Mouse (Mus musculus): ENCODE data around the gene Mdk. TPM values are rescaled to one million over a fixed set of nuclear protein-coding genes. Genes with fewer than 3 reads are reported as not detected.

The Mdk gene
- total RNA-seq (2021) = 10 to 100 TPM; 12.1 to 20.7 TPM
- long read RNA-seq, experiment 1, partial matches to known transcripts = 1 of 4 reads
- long read RNA-seq, experiment 1, other reads (novel, unspliced or antisense) = 0 of 4 reads
- long read RNA-seq, experiment 2, transcript Mdk-202 (5 exons, 773 nt) = major isoform, 10 of 10 reads
- long read RNA-seq, experiment 2, partial matches to known transcripts = 0 of 10 reads
- long read RNA-seq, experiment 2, other reads (novel, unspliced or antisense) = 0 of 10 reads

DNA sequence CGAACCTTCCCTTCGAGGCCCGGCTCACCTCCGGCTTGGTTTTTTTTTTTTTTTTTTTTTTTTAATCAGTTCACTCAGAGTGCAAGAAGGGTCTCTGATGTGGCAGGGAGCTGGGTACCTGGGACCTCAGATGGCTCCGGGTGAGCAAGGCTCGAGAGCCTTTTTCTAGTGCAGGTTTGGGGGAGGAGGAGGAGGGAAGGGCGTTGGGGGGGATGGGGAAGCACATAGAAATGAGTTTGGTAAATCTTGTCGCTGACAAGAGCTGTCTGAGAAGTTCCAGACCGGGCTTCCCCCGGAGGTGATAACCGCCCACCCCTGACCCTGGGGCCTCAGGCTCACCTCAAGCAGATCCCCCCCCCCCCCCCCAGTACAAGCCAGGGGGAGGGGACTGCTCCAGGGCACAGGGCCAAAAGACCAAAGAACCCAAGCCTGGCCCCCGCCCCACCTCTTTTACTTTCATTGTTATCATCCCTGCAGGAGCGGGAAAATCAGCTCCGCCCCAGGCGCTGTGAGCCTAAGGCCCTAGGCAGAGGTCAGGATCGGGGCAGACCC is at the start of gene Mdk:
TSS of gene Mdk (minus strand) at position 138 of the 552 bp plus-strand sequence.
- intact Hi-C loops (cut with DNase I; ENCODE audit: low total_unique reads) = no loop called here
- peak; percentile 12 for DNase-seq

DNA sequence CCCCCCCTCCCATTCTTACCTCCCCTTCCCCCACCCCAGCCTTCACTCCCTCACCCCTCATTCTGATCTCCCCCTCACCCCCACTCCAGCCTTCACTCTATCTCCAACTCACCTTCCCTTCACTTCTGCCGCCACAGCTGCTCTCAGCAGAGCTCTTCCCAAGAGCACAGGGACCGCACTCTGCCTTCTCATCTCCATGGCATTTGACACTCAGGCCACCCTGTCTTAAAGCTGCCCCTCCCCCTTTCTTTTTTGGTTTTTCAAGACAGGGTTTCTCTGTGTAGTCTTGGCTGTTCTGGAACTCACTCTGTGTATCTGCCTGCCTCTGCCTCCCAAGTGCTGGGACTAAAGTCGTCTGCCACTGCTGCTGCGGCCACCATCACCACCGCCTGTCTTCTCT is 48.7 kb upstream of the Mdk start:
- DNase-seq = no peak
- intact Hi-C loops (cut with DNase I; ENCODE audit: low total_unique reads) = no loop called here

DNA sequence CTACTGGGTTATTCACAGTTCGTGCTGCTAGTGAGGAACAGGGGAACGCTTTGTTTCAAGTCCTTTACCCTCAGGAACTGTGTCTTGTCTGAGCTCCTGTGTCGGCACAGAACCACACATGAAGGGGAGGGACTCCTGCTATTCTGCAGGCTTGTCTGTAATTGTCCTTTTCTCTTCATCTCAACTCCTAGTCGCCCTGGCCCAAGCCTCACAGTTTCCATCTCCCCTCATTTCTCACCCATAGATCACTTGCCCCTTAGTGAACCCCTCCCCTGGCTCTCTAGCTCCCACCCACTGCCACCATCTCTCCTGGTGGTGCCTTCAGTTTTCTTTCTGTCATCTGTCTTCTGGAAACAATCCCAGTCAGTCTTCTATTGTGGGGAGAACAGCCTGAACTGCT is 48.1 kb upstream of the Mdk start:
- intact Hi-C loops (cut with DNase I; ENCODE audit: low total_unique reads) = no loop called here

DNA sequence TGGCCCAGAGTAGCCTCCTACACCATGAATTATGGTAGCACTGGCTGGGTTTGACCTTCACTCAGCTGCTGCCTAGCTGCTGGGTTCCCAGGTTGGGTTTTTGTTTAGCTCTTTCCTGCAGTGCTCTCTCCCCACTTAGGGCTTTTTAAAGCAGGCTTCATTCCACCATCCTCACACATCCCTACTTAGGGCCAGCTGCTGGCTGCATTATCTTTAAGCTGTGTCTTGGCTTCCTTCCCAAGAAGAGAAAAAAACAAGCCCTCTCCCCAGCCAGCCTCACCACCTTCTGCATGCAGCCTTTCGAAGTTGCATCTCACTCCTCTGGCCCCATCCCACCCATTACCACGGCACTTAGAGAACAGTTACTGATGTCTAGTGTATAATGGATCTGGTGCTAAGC is 46.5 kb upstream of the Mdk start:
- intact Hi-C loops (cut with DNase I; ENCODE audit: low total_unique reads) = no loop called here
- no peak for DNase-seq

More for the DNA sequence above, 48.1 kb upstream of the Mdk start:
- DNase-seq = no peak

DNA sequence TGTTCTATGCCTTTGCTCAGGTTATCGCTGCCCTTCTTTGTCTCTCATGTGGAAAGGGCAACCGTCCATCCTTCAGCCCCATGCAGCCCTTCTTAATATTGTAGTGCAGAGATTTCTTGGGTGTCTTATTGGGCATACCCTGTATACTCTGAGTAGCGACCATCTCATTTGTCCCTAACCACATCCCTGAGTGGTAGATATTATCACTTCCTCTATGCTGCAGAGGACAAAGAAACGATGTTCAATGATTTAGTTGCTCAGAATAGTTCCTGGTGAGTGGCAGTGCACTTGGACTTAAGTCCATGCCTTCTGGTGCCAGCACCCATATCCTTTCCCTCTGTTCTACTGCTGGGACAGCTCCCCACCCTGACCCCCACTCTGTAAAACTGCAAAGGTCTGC is 45.9 kb upstream of the Mdk start:
- intact Hi-C loops (cut with DNase I; ENCODE audit: low total_unique reads) = no loop called here
- no peak for DNase-seq

DNA sequence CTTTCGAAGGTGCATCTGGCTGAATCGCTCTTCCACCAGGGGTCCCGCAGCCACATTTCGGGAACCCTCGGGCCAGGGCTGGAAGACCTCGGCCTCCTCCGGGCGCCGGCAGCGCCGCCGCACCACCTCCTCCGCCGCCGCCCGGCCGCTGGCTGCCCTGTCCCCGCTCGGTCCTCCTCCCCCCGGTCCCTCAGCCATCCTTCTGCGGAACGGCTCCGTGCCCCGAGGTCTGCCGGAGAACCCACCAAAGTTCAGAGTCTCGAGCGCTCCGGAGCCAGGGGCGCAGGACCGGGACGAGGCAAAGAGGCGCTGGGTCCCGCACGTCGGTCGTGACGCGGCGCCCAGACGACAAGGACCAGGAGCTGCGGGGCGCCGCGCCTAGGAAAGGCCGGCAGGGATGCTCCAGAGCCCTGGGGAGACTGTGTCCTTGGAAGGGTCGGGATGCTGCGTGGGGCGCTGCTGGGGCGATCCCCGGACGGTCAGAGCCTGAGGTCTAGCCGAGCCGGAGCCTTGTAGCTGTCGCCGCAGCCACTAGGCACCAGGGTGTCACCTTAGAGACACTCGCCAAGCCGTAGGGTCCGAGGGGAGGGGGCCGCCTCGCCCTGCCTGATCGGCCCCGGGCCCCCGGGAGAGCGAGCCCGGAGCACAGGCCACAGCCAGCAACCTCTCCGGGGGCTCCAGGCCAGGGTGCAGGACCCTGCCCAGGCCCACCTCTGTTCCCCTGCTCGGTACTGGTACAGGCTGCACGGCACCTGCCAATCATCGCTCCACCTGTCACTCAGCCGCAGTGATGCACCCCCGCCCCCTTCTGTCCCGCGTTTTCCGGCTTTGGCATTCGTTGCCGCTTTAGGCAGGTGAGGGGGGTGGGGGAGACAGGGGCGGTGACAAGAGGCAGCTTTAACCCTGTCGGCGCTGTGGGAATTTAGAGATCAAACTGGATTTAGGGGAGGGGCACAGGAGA is 43.8 kb upstream of the Mdk start, which contains the start of gene Dgkz:
TSS of gene Dgkz (minus strand) at position 284 of the 961 bp plus-strand sequence.
- intact Hi-C loops (cut with DNase I; ENCODE audit: low total_unique reads) = no loop called here
- DNase-seq = no peak

DNA sequence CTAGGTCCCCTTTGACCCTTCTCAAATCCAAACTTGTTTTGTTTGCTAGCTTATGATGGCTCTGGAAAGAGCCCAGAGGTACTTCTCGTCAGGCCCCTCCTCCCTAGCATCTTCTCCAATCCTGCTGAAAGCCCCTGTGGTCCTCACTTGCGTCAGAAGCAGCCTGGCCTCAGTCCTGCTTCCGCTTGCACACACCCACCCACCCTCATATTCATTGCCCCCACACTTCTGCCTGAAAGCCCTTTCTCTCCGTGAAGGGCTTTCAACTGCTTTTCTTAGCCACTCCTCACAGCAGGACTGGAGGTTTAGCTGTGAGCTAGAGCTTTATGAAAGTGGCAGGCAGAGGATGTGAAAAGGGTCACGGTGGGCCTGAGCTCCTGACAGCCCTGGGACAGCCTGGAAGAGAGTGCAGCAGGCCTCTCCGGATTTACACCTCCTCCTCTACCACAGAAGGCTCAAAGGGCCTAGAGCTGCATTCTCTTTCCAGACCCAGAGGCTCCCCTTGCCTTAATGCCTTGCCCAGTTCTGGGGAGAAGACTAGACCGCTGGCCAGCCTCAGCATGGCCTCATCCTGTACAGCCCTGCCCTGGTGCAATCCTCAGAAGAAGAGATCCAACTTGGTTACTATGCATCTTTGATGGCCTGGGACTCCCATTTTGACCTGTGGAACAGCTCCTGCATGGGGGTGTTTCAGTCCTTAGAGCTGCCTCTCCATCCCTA is 41.5 kb upstream of the Mdk start:
- intact Hi-C loops (cut with DNase I; ENCODE audit: low total_unique reads) = no loop called here
- DNase-seq = no peak

DNA sequence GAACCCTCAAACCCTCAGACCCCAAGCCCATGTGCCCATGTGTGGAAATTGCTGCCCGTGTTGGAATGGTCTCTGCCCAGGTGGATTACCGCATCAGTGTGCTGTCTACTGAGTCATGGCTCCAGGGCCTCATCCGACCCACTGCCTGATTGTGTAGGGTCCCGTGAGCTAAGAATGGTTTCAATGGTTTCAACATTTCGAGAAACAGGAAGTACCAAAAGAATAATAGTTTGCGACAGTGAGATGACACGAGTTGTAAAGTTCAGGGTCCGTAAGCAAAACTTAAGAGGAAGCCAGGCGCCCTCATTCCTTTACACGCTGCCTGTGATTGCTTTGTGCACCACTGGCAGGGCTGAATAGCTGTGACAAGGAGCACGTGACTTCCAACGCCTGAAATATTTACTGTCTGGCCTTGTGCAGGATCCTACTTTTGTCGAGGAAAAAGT is 40.0 kb upstream of the Mdk start:
- no peak for DNase-seq
- intact Hi-C loops (cut with DNase I; ENCODE audit: low total_unique reads) = no loop called here

DNA sequence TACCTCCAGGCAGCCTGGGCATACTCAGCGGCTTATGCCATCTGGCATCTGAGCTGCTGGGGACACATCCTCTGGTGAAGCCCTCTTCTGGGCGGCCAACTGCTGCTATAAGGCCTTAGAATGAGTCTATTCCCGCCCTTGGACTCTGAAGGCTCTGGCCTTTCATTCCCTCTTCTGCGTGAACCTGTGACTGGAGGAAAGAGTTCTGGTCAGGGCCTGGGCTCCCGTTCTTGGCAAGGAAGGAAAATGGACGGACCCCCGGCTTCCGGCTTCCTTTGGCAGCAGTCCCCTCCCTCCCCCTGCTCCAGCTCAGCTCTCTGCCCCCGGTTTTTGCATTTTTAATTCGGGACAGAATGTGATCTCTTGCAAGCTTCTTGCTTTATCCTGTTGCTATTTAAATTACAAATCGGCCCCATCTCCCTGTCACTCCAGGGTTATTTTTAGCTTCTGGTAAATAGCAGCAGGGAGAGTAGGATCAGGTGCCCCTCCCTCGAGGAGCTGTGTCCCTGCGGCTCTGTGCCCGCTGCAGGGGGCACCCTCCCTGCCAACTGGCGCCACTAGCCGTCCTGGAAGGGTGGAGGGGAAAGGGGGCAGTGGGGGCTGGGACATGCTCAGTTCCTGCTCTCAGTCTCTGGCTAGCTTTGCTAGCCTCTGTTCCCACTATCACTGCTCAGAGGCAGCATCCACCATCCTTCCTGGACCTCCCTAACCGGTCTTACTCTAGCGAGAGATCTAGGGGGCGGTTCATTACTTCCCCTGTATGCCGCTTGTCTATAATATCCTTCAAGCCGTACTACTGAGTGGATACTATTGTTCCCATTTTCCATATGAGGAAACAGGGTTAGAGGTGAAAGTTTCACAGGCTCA is 39.4 kb upstream of the Mdk start:
- intact Hi-C loops (cut with DNase I; ENCODE audit: low total_unique reads) = no loop called here
- peak; percentile 68 for DNase-seq

DNA sequence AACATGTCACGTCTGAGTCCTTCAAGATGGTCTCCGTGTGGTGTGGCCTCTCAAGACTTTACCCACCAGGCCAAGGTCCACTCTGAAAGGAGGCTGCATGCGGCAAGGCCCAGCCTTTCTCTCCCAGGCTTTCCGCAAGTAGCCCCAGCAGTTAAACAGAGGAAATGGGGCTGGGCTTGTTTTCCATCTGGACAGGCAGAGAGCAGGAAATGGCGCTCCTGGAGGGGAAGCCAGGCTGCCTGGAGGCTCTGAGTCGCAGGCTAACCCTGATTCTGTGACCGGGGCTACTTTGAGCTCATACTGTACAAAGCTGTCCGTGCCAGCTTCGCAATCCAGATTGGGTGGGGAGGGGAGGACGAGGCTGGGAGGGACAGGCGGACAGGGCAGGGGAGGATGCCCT is 35.9 kb upstream of the Mdk start:
- intact Hi-C loops (cut with DNase I; ENCODE audit: low total_unique reads) = no loop called here
- DNase-seq = no peak

DNA sequence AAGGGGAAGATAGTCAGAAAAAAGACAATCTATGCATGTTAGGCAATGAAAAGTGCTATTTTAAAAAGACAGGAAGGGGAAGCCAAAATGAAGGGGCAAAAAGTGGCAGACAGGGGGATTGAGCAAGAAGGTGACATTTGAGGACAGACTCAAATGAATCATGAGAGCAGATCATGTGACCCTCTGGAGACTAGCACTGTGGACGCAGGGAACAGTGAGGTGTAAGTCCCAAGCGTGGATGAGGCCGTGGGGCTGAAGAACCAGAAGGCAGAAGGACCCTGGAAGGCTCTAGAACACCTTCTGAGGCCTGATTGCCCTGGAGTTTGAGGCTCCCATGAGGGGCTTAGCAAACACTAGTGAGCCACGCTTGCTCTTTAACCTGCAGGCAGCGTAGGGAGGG is 34.3 kb upstream of the Mdk start:
- intact Hi-C loops (cut with DNase I; ENCODE audit: low total_unique reads) = no loop called here
- DNase-seq = no peak

DNA sequence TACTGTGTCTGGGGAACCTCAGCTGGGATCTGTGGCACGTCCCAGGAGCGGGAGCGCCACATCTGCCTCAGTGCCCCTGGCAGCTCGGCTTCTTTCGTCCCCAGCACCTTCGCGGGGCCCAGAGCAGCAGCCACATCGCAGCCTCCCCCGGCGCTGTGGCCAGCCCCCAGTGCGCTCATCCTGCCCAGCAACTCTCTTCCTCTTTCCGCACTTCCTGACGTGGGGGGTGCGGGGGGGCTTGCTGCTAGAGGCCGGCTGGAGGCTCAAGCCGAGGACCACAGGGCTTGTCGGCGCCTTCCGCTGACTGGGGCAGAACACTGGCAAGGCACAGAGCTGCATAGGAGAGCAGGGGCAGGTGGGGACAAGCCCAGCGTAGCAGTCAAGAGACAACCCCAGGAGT is 33.3 kb upstream of the Mdk start:
- intact Hi-C loops (cut with DNase I; ENCODE audit: low total_unique reads) = no loop called here
- DNase-seq = peak; percentile 74

DNA sequence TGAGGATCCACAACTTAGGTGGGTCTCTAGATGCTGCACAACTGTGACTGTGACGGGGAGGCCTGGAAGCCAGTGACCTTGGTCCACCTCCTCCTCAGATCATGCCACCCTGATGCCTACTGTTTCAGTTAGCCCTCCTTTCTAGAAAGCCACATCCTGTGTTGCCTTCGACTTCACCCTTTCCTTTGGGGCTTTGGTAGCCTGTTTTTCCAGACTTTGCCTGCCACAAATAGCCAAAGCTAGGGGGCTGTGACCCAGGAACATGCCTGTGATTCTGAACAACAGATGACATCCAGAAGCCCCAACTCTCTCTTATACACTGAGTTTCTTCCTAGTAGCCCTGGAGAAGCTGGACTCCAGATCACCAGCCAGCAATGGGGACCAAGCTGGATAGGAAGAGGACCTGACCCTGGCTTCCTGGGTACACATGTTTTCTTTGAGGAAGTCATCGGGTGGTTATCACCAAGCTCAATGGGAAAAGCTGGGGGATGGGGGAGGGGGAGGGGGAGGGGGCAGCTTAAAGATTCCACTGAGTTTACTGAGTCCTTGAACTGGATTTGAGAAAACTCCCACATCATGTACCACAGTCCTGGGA is 32.6 kb upstream of the Mdk start:
- intact Hi-C loops (cut with DNase I; ENCODE audit: low total_unique reads) = no loop called here
- DNase-seq = no peak

DNA sequence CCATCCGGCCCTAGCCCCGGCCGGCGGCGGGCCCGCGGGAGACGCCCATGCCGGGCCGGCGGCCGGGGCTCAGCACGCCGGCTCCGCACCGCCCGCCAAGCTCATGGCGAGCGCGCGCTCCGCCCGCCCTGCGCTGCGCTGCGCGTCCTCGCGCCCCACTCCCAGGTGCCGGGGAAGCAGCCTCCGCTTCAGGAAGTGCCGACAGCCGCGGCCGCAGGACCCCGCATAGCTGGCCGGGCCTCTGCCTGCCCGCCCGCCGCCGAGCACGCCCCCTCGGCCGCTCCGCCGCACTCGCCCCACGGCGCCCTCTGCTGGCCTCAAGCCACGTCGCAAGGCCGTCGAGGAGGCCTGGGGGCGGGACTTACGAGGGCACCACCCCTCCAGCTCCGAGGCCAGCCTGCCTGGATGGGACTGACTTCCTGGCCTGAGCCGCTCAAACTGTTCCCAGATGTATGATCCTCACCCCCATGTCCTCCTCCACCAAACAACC is 31.4 kb upstream of the Mdk start:
- intact Hi-C loops (cut with DNase I; ENCODE audit: low total_unique reads) = no loop called here
- peak; percentile 97 for DNase-seq

DNA sequence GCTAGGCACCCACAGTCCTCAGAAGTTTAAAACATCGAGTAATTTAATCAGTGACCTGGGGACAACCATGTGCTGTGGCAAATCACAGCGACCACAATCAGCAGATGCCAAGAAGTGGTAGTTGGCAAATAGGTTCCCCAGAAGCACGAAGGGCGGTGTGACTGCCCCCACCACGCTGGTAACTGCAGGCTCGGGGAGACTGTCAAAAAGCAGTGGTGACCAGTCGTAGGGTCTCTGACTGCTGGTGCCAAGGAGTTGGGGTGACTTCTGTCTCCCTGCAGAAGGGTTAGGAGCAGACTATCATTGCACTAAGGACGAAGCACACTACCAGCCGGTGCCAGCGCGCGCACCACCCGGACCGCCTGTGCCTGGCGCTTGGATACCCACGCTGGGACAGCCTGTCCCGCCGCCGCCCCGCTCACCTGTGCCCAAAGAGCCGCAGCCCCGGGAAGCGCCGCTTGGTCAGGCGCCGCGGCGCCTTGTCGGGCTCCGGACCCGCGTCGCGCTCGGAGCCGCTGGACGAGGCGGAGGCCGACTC is 30.8 kb upstream of the Mdk start:
- intact Hi-C loops (cut with DNase I; ENCODE audit: low total_unique reads) = no loop called here
- peak; percentile 40 for DNase-seq

DNA sequence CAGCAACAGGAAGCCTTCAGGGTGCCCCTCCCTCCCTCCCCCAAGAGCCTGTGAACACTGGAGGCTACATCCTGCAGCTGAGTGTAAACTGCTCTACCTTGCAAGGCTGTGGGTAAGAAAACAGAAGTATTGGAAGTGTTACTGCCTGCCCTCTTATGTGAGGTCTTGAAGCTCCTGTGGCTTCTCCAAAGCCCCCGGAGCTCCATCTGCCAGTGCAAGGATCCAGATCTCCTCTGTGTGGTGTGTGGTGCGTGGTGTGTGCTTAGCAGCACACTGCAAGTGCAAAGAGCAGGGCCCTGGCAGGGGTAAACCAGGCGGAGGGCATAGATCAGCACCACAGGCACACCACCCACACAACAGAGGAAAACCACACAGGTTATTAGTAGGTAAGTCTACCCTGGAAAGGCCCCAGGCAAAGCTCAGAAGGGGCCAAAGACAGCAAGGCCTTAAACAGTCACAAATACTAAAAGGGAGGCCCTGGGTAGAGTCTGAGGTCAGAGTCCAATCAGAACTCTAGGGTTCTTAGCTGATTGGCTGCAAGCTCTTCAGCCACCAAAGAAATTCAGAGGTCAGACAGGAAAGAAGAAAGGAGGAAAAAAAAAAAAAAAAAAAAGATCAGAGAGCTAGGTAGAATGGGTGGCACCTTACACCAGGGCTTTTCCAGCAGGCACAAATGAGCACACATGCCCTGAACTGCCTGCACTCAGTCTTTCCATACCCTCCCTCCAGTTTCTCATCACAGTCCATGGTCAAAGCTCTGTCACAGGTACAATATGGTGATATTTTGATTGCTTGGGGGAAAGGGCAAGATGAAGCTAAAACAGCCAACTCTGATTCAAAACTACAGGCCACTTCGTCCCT is 30.0 kb upstream of the Mdk start:
- no peak for DNase-seq
- intact Hi-C loops (cut with DNase I; ENCODE audit: low total_unique reads) = loop anchor here (2.0 kb wide), 1 partner anchor 17 kb away; the partner anchor contains the start of gene Gm9821

DNA sequence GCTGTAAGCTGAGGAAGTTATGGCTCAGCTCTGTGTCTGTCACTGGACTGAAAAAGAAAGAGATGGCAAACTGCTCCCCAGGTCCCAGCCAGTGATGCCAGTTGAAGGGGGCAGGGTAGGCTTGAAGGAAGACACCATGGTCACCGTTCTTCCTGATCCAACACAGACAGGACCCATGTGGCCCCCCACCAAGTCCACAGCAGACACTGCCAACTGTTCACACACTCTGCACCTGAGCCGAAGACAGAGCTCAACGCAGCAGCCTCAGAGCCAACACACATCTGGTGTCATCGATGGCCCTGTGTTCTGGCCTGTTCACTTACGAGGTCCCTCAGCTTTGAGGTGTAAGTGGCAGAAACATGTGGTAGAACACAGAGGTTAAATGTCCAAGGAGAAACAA is 28.4 kb upstream of the Mdk start:
- intact Hi-C loops (cut with DNase I; ENCODE audit: low total_unique reads) = loop anchor here (2.0 kb wide), 1 partner anchor 16 kb away; the partner anchor contains the start of gene Gm9821

More for the DNA sequence above, 28.4 kb upstream of the Mdk start:
- DNase-seq = no peak

Measured in gastrocnemius, postnatal 14 days (tissue).